Mouse (Mus musculus) heart, adult 2 months (tissue): ENCODE measurements around the gene Lpin2. TPM values are rescaled to one million over a fixed set of nuclear protein-coding genes. Genes with fewer than 3 reads are reported as not detected.

Experiments
- DNase-seq, 2 experiments: peaks; one replicate each; pipeline ENCODE4 v3.0.0; 2021
- H3K27ac ChIP-seq: fragments of 200-600 bp; 2 replicates; pipeline ENCODE4 v1.8.1; 2022
- H3K27me3 ChIP-seq: fragments of 200-500 bp; 2 replicates; pipeline ENCODE4 v1.6.1; 2012; ENCODE audit warnings: mild to moderate bottlenecking, low read length, inconsistent platforms, mixed read lengths; ENCODE audit not compliant: control insufficient read depth, insufficient read depth
- H3K36me3 ChIP-seq: fragments of 200-500 bp; 2 replicates; pipeline ENCODE4 v1.6.1; 2012; ENCODE audit warnings: low read length, inconsistent platforms; ENCODE audit not compliant: control insufficient read depth, insufficient read depth
- H3K4me1 ChIP-seq: fragments of 200-500 bp; 2 replicates; pipeline ENCODE4 v1.6.1; 2011; ENCODE audit warnings: low read length; ENCODE audit not compliant: control insufficient read depth, insufficient read depth
- H3K4me3 ChIP-seq: fragments of 200-600 bp; 2 replicates; pipeline ENCODE4 v1.8.1; 2022
- H3K79me2 ChIP-seq: fragments of 200-500 bp; replicated peaks from 2 replicates; pipeline ENCODE4 v1.6.1; 2012; ENCODE audit warnings: mild to moderate bottlenecking, inconsistent platforms, low read length, moderate library complexity, mixed read lengths; ENCODE audit not compliant: control insufficient read depth, insufficient read depth
- H3K9ac ChIP-seq: fragments of 200-500 bp; 2 replicates; pipeline ENCODE4 v1.6.1; 2012; ENCODE audit warnings: low read depth, mild to moderate bottlenecking, control low read depth, inconsistent platforms, low read length, mixed read lengths
- CTCF ChIP-seq: fragments of 200-600 bp; IDR thresholded peaks from 2 replicates; pipeline ENCODE4 v1.8.1; 2022; ENCODE audit warnings: antibody characterized with exemption, mild to moderate bottlenecking, moderate library complexity
- EP300 ChIP-seq: fragments of 200-500 bp; IDR thresholded peaks from 2 replicates; pipeline ENCODE4 v1.6.1; 2011; ENCODE audit warnings: low read depth, low read length, control low read depth; ENCODE audit not compliant: insufficient read depth
- POLR2A ChIP-seq: fragments of 200-500 bp; IDR thresholded peaks from 2 replicates; pipeline ENCODE4 v1.6.1; 2011; ENCODE audit warnings: mild to moderate bottlenecking, low read depth, low read length, control low read depth; ENCODE audit not compliant: insufficient read depth
- WGBS: fragments of 180-500 bp; shearing (Covaris S2); methylation state at CpG from one replicate; pipeline ENCODE4 v1.1.7; 2018; 5-methylcytosine and 5-hydroxymethylcytosine counted together
- intact Hi-C: fragments of 180-260 bp; cut with DNase I; formaldehyde crosslinking; loops from one replicate; pipeline ENCODE4 v1.15.1; 2025
- polyA plus RNA-seq: library from polyadenylated mRNA; depleted of rRNA; stranded (reverse); fragments of >200 nt; gene quantifications from 2 replicates; pipeline ENCODE4 v1.2.3, GENCODE M21; 2012
- total RNA-seq, 2 experiments: library from RNA; stranded (reverse); gene quantifications; 2 replicates each; pipeline ENCODE4 v1.2.3; 2021

Lpin2 gene
- total and polyA plus RNA-seq, 3 experiments, result 3.4 to 13.1 (median 6.0) TPM

DNA sequence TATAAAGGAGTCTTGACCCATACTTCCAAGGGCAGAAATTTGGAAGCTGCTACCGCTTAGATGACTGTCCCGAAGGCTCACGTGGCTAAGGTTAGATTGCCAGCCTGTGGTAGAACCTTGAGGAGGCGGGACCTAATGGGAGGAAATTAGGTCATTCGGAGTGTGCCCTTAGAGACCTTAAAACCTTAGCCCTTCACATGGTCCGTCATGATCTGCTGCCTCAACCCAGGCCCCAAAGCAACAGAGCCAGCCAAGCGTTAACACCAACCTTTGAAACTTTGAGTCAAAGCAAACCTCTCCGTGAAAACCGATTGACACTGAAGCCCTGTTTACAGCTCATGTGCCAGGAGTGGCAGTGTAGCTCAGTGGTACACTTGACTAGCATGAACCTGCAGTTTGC is 100.4 kb downstream of the Lpin2 start:
- Histone ChIP-seq H3K4me1 (peaks cover 14% of the 10 kb centered on the region), H3K9ac (no peak overlapping the region), H3K27ac (no peak overlapping the region), H3K27me3 (no peaks in the 10 kb centered on the region), H3K4me3 (no peak overlapping the region), H3K79me2 (no peaks in the 10 kb centered on the region), H3K36me3 (no peaks in the 10 kb centered on the region)
- intact Hi-C loops, result no loop called here
- no peak for DNase-seq
- TF ChIP-seq EP300 (no peak), CTCF (no peak), POLR2A (no peak)
- 79% methylated on average over 9 of the region's 9 CpGs for WGBS

DNA sequence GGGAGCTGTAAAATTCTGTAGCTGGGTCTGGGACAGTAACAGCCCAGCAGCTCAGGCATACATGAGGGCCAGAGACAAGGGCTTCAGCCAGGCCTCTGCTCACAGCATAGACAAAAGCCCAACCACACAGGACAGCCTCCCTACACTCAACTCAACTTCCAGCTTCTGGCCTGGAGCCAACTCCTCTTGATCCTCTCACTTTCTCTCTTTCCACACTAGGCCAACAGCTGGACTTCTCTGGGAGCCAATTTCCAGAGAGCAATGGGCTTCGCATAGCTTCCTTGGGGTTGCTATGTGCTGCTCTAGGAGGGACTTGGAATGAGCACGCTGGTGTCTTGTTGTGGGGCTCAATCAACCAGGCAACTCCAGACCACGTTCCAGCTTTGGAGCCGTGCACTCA is 100.9 kb downstream of the Lpin2 start:
- Histone ChIP-seq H3K27ac (no peak overlapping the region), H3K4me1 (peaks cover 14% of the 10 kb centered on the region), H3K27me3 (no peaks in the 10 kb centered on the region), H3K36me3 (no peaks in the 10 kb centered on the region), H3K4me3 (no peak overlapping the region), H3K79me2 (no peaks in the 10 kb centered on the region), H3K9ac (no peak overlapping the region)
- TF ChIP-seq CTCF (no peak), EP300 (no peak), POLR2A (no peak)
- intact Hi-C loops, result no loop called here
- DNase-seq, result peak; percentile 60 to 71
- 41% methylated on average over 4 of the region's 4 CpGs for WGBS

DNA sequence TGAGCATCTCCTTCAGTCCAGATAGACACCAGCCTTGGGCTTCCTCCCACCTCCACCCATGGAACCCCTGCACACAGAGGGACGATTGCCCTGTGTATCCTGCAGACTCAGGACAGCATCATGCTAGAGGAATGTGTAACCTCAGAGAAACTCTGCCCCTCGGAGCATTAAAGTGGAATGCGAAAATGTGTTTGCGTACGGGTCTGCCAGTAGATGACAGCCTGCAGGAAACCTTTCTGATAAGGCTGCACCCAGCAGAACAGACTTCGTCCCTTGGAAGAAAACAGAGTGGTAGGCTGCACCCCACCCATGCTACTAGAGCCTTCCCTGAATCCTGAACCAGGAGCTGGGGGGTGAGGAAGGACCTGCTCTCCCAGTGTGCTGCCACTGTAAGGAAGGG is 102.5 kb downstream of the Lpin2 start:
- no peak overlapping the region for H3K9ac ChIP-seq
- no peaks in the 10 kb centered on the region for H3K27me3 ChIP-seq

DNA sequence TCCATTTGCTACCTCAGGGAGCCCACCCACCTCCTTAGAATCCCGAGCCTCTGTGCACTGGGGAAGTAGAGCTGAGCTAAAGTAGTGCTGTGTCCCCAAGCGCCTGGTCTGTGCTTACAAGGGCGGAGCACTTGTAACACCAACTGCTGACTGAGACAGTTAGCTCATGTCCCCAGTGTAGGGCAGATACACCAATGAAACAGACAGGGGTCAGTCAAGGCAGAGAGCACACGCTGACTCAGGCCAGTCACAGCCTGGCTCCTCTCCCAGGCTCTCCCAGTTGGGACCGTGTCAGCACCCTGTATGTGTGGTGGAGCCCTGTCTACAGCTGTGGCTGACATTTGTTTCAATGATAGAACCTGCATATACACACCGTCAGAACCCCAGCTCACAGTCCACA is 103.6 kb downstream of the Lpin2 start:
- Histone ChIP-seq H3K4me1 (peaks cover 15% of the 10 kb centered on the region), H3K36me3 (no peaks in the 10 kb centered on the region), H3K27me3 (no peaks in the 10 kb centered on the region), H3K9ac (no peak overlapping the region), H3K4me3 (no peak overlapping the region), H3K27ac (peak overlapping the region; percentile 53; the same call in 1 of the 2 replicates), H3K79me2 (no peaks in the 10 kb centered on the region)
- WGBS, result 42% methylated on average over 6 of the region's 6 CpGs
- intact Hi-C loops, result loop anchor here (1.0 kb wide), 2 partner anchors 18 to 35 kb away; no protein-coding TSS in a partner anchor
- DNase-seq, result peak; percentile 75 to 85
- no peak for TF ChIP-seq POLR2A
- TF ChIP-seq EP300, result peak; percentile 97
- TF ChIP-seq CTCF, result peak; percentile 43

More for the DNA sequence above, 102.5 kb downstream of the Lpin2 start:
- H3K4me1 ChIP-seq, result peaks cover 14% of the 10 kb centered on the region
- TF ChIP-seq POLR2A (no peak), CTCF (no peak), EP300 (no peak)
- H3K4me3 ChIP-seq, result no peak overlapping the region
- no peaks in the 10 kb centered on the region for H3K79me2 ChIP-seq
- WGBS, result 13% methylated on average over 6 of the region's 6 CpGs
- no peak overlapping the region; the same call in 1 of the 2 replicates for H3K27ac ChIP-seq
- DNase-seq, result peak in 1 of 2 experiments; percentile 45
- H3K36me3 ChIP-seq, result no peaks in the 10 kb centered on the region
- intact Hi-C loops, result no loop called here

DNA sequence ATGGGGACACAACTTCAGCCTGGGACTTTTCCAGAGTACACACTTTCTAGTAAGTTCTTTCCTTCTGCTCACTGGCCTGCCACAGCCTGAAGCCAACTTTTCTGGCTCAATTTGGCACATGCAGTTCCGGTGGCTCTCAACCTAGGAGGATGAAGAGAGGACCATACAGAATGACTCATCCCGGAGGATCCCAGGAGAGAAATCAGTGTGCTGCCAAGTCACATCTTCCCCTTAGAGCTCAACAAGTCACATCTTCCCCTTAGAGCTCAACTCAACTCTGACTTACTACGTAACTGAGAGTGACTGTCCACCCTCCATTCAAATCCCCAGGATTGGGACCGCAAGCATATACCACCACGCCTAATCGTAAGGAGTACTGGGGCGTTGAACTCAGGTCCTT is 105.2 kb downstream of the Lpin2 start:
- no peak for DNase-seq
- Histone ChIP-seq H3K27me3 (no peaks in the 10 kb centered on the region), H3K27ac (no peak overlapping the region), H3K4me3 (no peak overlapping the region), H3K4me1 (peaks cover 17% of the 10 kb centered on the region), H3K79me2 (no peaks in the 10 kb centered on the region), H3K9ac (no peak overlapping the region), H3K36me3 (no peaks in the 10 kb centered on the region)
- WGBS, result 84% methylated on average over 7 of the region's 7 CpGs
- intact Hi-C loops, result no loop called here
- TF ChIP-seq EP300 (no peak), CTCF (no peak), POLR2A (no peak)

DNA sequence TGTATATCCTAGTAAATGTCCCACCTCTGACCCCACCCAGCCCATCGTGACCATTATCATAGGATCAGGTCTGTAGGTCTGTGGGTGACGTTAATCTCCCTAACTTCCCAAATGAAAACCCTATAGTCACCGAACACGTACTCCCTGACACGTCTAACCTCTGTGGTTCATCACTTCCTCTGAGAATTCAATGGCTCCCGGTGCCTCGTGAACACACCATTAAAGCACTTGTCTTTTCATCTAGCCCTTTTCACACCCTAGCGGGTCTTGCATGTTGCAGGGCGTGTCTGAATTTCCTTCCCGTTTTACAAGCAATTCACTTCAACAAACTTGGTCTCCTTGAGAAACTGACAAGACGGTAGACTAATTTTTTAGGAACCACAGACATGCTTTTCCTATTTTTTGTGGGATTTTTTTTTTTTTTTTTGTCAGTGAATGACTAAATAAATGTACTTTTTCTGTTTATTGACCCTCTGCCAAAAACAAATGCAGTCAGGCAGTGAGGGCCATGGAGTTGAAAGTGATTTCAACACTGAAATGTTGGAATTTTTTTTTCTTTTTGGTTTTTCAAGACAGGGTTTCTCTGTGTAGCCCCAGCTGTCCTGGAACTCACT is 105.9 kb downstream of the Lpin2 start:
- Histone ChIP-seq H3K4me1 (peaks cover 17% of the 10 kb centered on the region), H3K27me3 (no peaks in the 10 kb centered on the region), H3K4me3 (no peak overlapping the region), H3K9ac (no peak overlapping the region), H3K36me3 (no peaks in the 10 kb centered on the region), H3K79me2 (no peaks in the 10 kb centered on the region), H3K27ac (no peak overlapping the region)
- intact Hi-C loops, result no loop called here
- WGBS, result 73% methylated on average over 11 of the region's 11 CpGs
- DNase-seq, result peak in 1 of 2 experiments; percentile 54
- no peak for TF ChIP-seq CTCF
- TF ChIP-seq EP300, result no peak
- TF ChIP-seq POLR2A, result no peak
